Mouse (Mus musculus) gastrocnemius, postnatal 36 days (tissue): ENCODE results near the gene Rhof. TPM values are rescaled to one million over a fixed set of nuclear protein-coding genes. Genes with fewer than 3 reads are reported as not detected.

Experiments used
- DNase-seq, 2 experiments: peaks; one replicate each; pipeline ENCODE4 v3.0.0; 2022
- intact Hi-C: fragments of 180-260 bp; cut with DNase I; formaldehyde crosslinking; loops from one replicate; pipeline ENCODE4 v1.15.1; 2025
- total RNA-seq, 2 experiments: library from RNA; stranded (reverse); gene quantifications; 2 replicates each; pipeline ENCODE4 v1.2.3; 2021

The Rhof gene
- total RNA-seq, 2 experiments from 2014 or later: 0.15 to 0.38 TPM

GRCm38 (mm10) chr5:123118826-123119225, 13.7 kb downstream of the Rhof start:
- no peak for DNase-seq
- intact Hi-C loops: loop anchor here (5.0 kb wide), 1 partner anchor 33 kb away; no protein-coding TSS in a partner anchor

GRCm38 (mm10) chr5:123117773-123118172, 14.7 kb downstream of the Rhof start:
- intact Hi-C loops: loop anchor here (1.0 to 5.0 kb wide), 4 partner anchors 15 to 54 kb away; partner anchors contain the start of genes Rhof and Tmem120b
- DNase-seq: no peak

- intact Hi-C loops: loop anchor here (1.0 to 5.0 kb wide), 4 partner anchors 16 to 54 kb away; partner anchors contain the start of genes Rhof and Tmem120b
- DNase-seq: peak; percentile 73 to 74
Measured at GRCm38 (mm10) chr5:123117257-123117656, 15.2 kb downstream of the Rhof start.

GRCm38 (mm10) chr5:123116080-123116479, 16.4 kb downstream of the Rhof start:
- intact Hi-C loops: loop anchor here (2.0 to 5.0 kb wide), 3 partner anchors 17 to 47 kb away; partner anchors contain the start of genes Rhof and Tmem120b
- no peak for DNase-seq

- no peak for DNase-seq
- intact Hi-C loops: loop anchor here (5.0 kb wide), 1 partner anchor 37 kb away; no protein-coding TSS in a partner anchor
Measured at GRCm38 (mm10) chr5:123114924-123115323, 17.6 kb downstream of the Rhof start.

GRCm38 (mm10) chr5:123114109-123114508, 18.4 kb downstream of the Rhof start:
- no peak for DNase-seq
- intact Hi-C loops: no loop called here

GRCm38 (mm10) chr5:123110296-123110721, 22.2 kb downstream of the Rhof start:
- intact Hi-C loops: loop anchor here (1.0 kb wide), 1 partner anchor 34 kb away; no protein-coding TSS in a partner anchor
- DNase-seq: no peak

- no peak for DNase-seq
- intact Hi-C loops: loop anchor here (1.0 kb wide), 1 partner anchor 33 kb away; no protein-coding TSS in a partner anchor
Measured at GRCm38 (mm10) chr5:123109452-123110203, 22.9 kb downstream of the Rhof start.

GRCm38 (mm10) chr5:123104769-123105168, 27.7 kb downstream of the Rhof start:
- intact Hi-C loops: no loop called here
- no peak for DNase-seq

- intact Hi-C loops: no loop called here
- no peak for DNase-seq
Measured at GRCm38 (mm10) chr5:123103556-123103955, 28.9 kb downstream of the Rhof start.

- intact Hi-C loops: no loop called here
- no peak for DNase-seq
Measured at GRCm38 (mm10) chr5:123102376-123102775, 30.1 kb downstream of the Rhof start.

- intact Hi-C loops: no loop called here
- DNase-seq: no peak
Measured at GRCm38 (mm10) chr5:123098487-123098886, 34.0 kb downstream of the Rhof start.

GRCm38 (mm10) chr5:123096299-123096698, 36.2 kb downstream of the Rhof start:
- no peak for DNase-seq
- intact Hi-C loops: no loop called here

GRCm38 (mm10) chr5:123094238-123094991, 38.1 kb downstream of the Rhof start:
- no peak for DNase-seq
- intact Hi-C loops: no loop called here

- intact Hi-C loops: no loop called here
- no peak for DNase-seq
Measured at GRCm38 (mm10) chr5:123093077-123093633, 39.3 kb downstream of the Rhof start.

- no peak for DNase-seq
- intact Hi-C loops: no loop called here
Measured at GRCm38 (mm10) chr5:123090560-123091306, 41.8 kb downstream of the Rhof start.

GRCm38 (mm10) chr5:123088784-123089183, 43.7 kb downstream of the Rhof start:
- intact Hi-C loops: no loop called here
- DNase-seq: no peak

- no peak for DNase-seq
- intact Hi-C loops: no loop called here
Measured at GRCm38 (mm10) chr5:123086501-123086900, 46.0 kb downstream of the Rhof start.

- no peak for DNase-seq
- intact Hi-C loops: no loop called here
Measured at GRCm38 (mm10) chr5:123083340-123084050, 49.0 kb downstream of the Rhof start.
